ENCODE assay signal across 35 mouse cellular contexts in genomic region chr11:25321494-25321893, GRCm38 (mm10).
"Had no signal": no experiment of that assay in that cellular context is flagged by ENCODE, and none has a peak within 500 bp of the region (broad histone marks: within the 10 kb centered on the region; RNA-seq: fewer than 3 reads in every experiment).

No protein-coding gene starts in this region.

- H3K36me3 ChIP-seq: heart, embryonic 10.5 days; heart, embryonic 12.5 days; heart, embryonic 13.5 days; heart, embryonic 15.5 days; hindbrain, embryonic 10.5 days; hindbrain, embryonic 12.5 days; hindbrain, embryonic 13.5 days; hindbrain, embryonic 15.5 days; kidney, embryonic 15.5 days had no signal

- H3K27ac ChIP-seq: heart, embryonic 10.5 days; heart, embryonic 13.5 days; heart, embryonic 15.5 days; hindbrain, embryonic 10.5 days; hindbrain, embryonic 12.5 days; hindbrain, embryonic 13.5 days; hindbrain, embryonic 14.5 days; hindbrain, embryonic 15.5 days; hindbrain, postnatal 0 days; kidney, embryonic 15.5 days; kidney, postnatal 0 days; layer of hippocampus, adult 2 months; left cerebral cortex, adult 2 months had no signal

- H3K4me1 ChIP-seq: heart, embryonic 10.5 days; heart, embryonic 12.5 days; heart, embryonic 13.5 days; heart, embryonic 15.5 days; hindbrain, embryonic 10.5 days; hindbrain, embryonic 12.5 days; hindbrain, embryonic 13.5 days; hindbrain, embryonic 15.5 days; kidney, embryonic 15.5 days had no signal

- H3K4me3 ChIP-seq: heart, embryonic 10.5 days; heart, embryonic 12.5 days; heart, embryonic 13.5 days; heart, embryonic 15.5 days; hindbrain, embryonic 10.5 days; hindbrain, embryonic 12.5 days; hindbrain, embryonic 13.5 days; hindbrain, embryonic 15.5 days; kidney, embryonic 15.5 days; layer of hippocampus, adult 2 months; left cerebral cortex, adult 2 months had no signal

- H3K4me2 ChIP-seq: heart, embryonic 11.5 days; heart, embryonic 12.5 days; heart, embryonic 13.5 days; heart, embryonic 15.5 days; hindbrain, embryonic 12.5 days; hindbrain, embryonic 13.5 days; hindbrain, embryonic 14.5 days; hindbrain, embryonic 15.5 days; kidney, embryonic 15.5 days had no signal

- H3K9me3 ChIP-seq: heart, embryonic 10.5 days; heart, embryonic 12.5 days; heart, embryonic 13.5 days; heart, embryonic 15.5 days; hindbrain, embryonic 10.5 days; hindbrain, embryonic 12.5 days; hindbrain, embryonic 13.5 days; hindbrain, embryonic 15.5 days; kidney, embryonic 15.5 days had no signal

- ATAC-seq: hindbrain, embryonic 16.5 days; hindbrain, postnatal 0 days; inflammation-experienced regulatory T-cells, adult 6 months; intestine, embryonic 16.5 days; intestine, postnatal 0 days had no signal

- DNase-seq: heart, postnatal 10 days; heart, postnatal 14 days; heart, postnatal 36 days; heart, postnatal 4 days; kidney, adult 11 months; kidney, adult 18-20 months; kidney, adult 2 months; kidney, adult 8-10 months; kidney, adult 9 months; kidney, postnatal 10 days; kidney, postnatal 14 days; kidney, postnatal 25 days; kidney, postnatal 36 days; kidney, postnatal 4 days; layer of hippocampus, adult 9-11 months; layer of hippocampus, postnatal 36 days had no signal

- H3K27me3 ChIP-seq: heart, embryonic 12.5 days; heart, embryonic 13.5 days; heart, embryonic 15.5 days; hindbrain, embryonic 12.5 days; hindbrain, embryonic 13.5 days; hindbrain, embryonic 15.5 days; kidney, embryonic 15.5 days had no signal

- H3K9ac ChIP-seq: heart, embryonic 12.5 days; heart, embryonic 13.5 days; heart, embryonic 15.5 days; hindbrain, embryonic 12.5 days; hindbrain, embryonic 13.5 days; hindbrain, embryonic 14.5 days; hindbrain, embryonic 15.5 days; kidney, embryonic 15.5 days had no signal
